Mouse (Mus musculus) hindbrain, embryonic 11.5 days (tissue): ENCODE data around the gene Mis18a. TPM values are rescaled to one million over a fixed set of nuclear protein-coding genes. Genes with fewer than 3 reads are reported as not detected.

Experiments used
- ATAC-seq: fragments of 200-750 bp; cut with Nextera tagmentation; 2 replicates; pipeline ENCODE4 v1.8.0; 2017; ENCODE audit warnings: mild to moderate bottlenecking, moderate TSS enrichment, moderate library complexity; ENCODE audit not compliant: low FRiP score
- DNase-seq: peaks from one replicate; pipeline ENCODE4 v3.0.0-alpha.2; 2015; ENCODE audit warnings: low spot score
- H3K27ac ChIP-seq: fragments of 300-500 bp; sonication (generic); 2 replicates; pipeline ENCODE4 v1.5.1; 2014; ENCODE audit warnings: mild to moderate bottlenecking, low read depth, low read length
- H3K27me3 ChIP-seq: fragments of 300-500 bp; sonication (generic); 2 replicates; pipeline ENCODE4 v1.6.1; 2014; ENCODE audit warnings: mild to moderate bottlenecking, low read length, moderate library complexity, mixed read lengths; ENCODE audit not compliant: control insufficient read depth, insufficient read depth
- H3K36me3 ChIP-seq: fragments of 300-500 bp; sonication (generic); 2 replicates; pipeline ENCODE4 v1.6.1; 2014; ENCODE audit warnings: mild to moderate bottlenecking, low read length, moderate library complexity, mixed read lengths; ENCODE audit not compliant: control insufficient read depth, insufficient read depth
- H3K4me1 ChIP-seq: fragments of 300-500 bp; sonication (generic); replicated peaks from 2 replicates; pipeline ENCODE4 v1.6.1; 2014; ENCODE audit warnings: low read length, mixed read lengths; ENCODE audit not compliant: control insufficient read depth, insufficient read depth
- H3K4me2 ChIP-seq: fragments of 300-500 bp; sonication (generic); replicated peaks from 2 replicates; pipeline ENCODE4 v1.6.1; 2014; ENCODE audit warnings: mild to moderate bottlenecking, low read depth, low read length
- H3K4me3 ChIP-seq: fragments of 300-500 bp; sonication (generic); 2 replicates; pipeline ENCODE4 v1.5.1; 2014; ENCODE audit warnings: low read depth, low read length
- H3K9ac ChIP-seq: fragments of 300-500 bp; sonication (generic); 2 replicates; pipeline ENCODE4 v1.6.1; 2014; ENCODE audit warnings: low read depth, low read length
- H3K9me3 ChIP-seq: fragments of 300-500 bp; sonication (generic); 2 replicates; pipeline ENCODE4 v1.6.1; 2016; ENCODE audit warnings: low read length; ENCODE audit not compliant: control insufficient read depth
- WGBS: fragments of 180-500 bp; shearing (Covaris S2); extraction: QIAGEN DNeasy Blood & Tissue Kit; methylation state at CpG from one replicate; pipeline ENCODE4 v1.1.7; 2014; 5-methylcytosine and 5-hydroxymethylcytosine counted together
- polyA plus RNA-seq: library from polyadenylated mRNA; unstranded; fragments of >200 nt; fragmentation: Nextera tagmentation; extraction: Ambion mirVana; gene quantifications from 2 replicates; pipeline ENCODE4 v1.2.1, GENCODE M21; 2014

Gene Mis18a
- polyA plus RNA-seq, 1 experiment from 2014 or later: 82.9 TPM

- Histone ChIP-seq H3K4me2 (peak overlapping the region; percentile 31), H3K4me3 (peak overlapping the region; percentile 14; the same call in 1 of the 2 replicates), H3K4me1 (0 out of 2 replicates have a peak, but pooled peaks cover 2% of the 10 kb centered on the region), H3K27ac (peak overlapping the region; percentile 53; the same call in 1 of the 2 replicates), H3K9me3 (no peaks in the 10 kb centered on the region), H3K36me3 (no peaks in the 10 kb centered on the region), H3K9ac (no peak overlapping the region), H3K27me3 (no peaks in the 10 kb centered on the region)
- ATAC-seq (no peak), DNase-seq (no peak)
- 78% methylated on average over 12 of the region's 12 CpGs for WGBS
Measured at GRCm38 (mm10) chr16:90710313-90710712, 16.9 kb downstream of the Mis18a start.

DNA sequence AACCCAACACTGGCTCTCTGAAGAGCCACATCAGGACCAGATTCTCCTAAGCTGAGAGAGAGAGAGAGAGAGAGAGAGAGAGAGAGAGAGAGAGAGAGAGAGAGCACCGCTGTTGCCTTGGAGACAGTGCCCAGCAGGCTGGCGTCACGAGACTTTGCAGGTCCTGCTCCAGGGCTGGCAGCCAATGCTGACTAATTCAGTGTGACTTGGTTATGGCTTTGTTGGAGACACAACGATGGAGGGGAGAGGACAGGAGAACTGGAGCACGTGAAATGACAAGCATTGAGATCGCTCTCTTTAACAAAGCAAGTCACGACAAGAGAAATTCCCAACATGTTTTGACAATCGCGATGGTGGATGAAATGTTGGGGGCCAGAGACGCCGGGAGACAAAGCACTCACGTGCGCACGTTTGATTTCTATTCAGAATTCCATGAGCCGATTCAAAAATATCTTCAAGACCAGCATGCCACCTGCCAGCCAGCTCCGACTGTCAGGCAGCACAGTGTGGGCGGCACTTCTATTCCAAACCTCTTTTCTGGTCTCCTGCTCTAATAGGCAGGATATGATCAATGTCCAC, 17.4 kb downstream of the Mis18a start:
- Histone ChIP-seq H3K27ac (peak overlapping the region; percentile 53), H3K36me3 (no peaks in the 10 kb centered on the region), H3K27me3 (no peaks in the 10 kb centered on the region), H3K9ac (peak overlapping the region; percentile 36; the same call in 1 of the 2 replicates), H3K4me3 (peak overlapping the region; percentile 14; the same call in 1 of the 2 replicates), H3K4me2 (peak overlapping the region; percentile 31), H3K9me3 (no peaks in the 10 kb centered on the region), H3K4me1 (0 out of 2 replicates have a peak, but pooled peaks cover 2% of the 10 kb centered on the region)
- ATAC-seq: peak; percentile 88
- WGBS: 36% methylated on average over 17 of the region's 17 CpGs
- peak; percentile 70 for DNase-seq

GRCm38 (mm10) chr16:90706279-90706678, 20.9 kb downstream of the Mis18a start:
- no peak overlapping the region for H3K27ac ChIP-seq
- ATAC-seq: no peak
- H3K9ac ChIP-seq: no peak overlapping the region
- no peak for DNase-seq
- no peaks in the 10 kb centered on the region for H3K4me1 ChIP-seq
- no peaks in the 10 kb centered on the region for H3K27me3 ChIP-seq
- no peak overlapping the region for H3K4me3 ChIP-seq
- H3K4me2 ChIP-seq: no peak overlapping the region
- H3K36me3 ChIP-seq: no peaks in the 10 kb centered on the region
- 43% methylated on average over 3 of the region's 3 CpGs for WGBS
- H3K9me3 ChIP-seq: no peaks in the 10 kb centered on the region

GRCm38 (mm10) chr16:90704161-90704825, 22.9 kb downstream of the Mis18a start:
- WGBS: 57% methylated on average over 12 of the region's 13 CpGs

GRCm38 (mm10) chr16:90703646-90704045, 23.6 kb downstream of the Mis18a start:
- 17% methylated on average over 1 of the region's 1 CpGs for WGBS
- Histone ChIP-seq H3K9ac (no peak overlapping the region), H3K4me2 (no peak overlapping the region), H3K27ac (no peak overlapping the region), H3K4me3 (no peak overlapping the region), H3K36me3 (no peaks in the 10 kb centered on the region), H3K27me3 (no peaks in the 10 kb centered on the region), H3K9me3 (no peaks in the 10 kb centered on the region), H3K4me1 (no peaks in the 10 kb centered on the region)
- DNase-seq: no peak
- no peak for ATAC-seq

More at GRCm38 (mm10) chr16:90704161-90704825, 22.9 kb downstream of the Mis18a start:
- Histone ChIP-seq H3K36me3 (no peaks in the 10 kb centered on the region), H3K4me3 (no peak overlapping the region), H3K9me3 (no peaks in the 10 kb centered on the region), H3K4me1 (no peaks in the 10 kb centered on the region), H3K27me3 (no peaks in the 10 kb centered on the region), H3K27ac (no peak overlapping the region), H3K9ac (no peak overlapping the region), H3K4me2 (no peak overlapping the region)
- DNase-seq: no peak
- no peak for ATAC-seq

DNA sequence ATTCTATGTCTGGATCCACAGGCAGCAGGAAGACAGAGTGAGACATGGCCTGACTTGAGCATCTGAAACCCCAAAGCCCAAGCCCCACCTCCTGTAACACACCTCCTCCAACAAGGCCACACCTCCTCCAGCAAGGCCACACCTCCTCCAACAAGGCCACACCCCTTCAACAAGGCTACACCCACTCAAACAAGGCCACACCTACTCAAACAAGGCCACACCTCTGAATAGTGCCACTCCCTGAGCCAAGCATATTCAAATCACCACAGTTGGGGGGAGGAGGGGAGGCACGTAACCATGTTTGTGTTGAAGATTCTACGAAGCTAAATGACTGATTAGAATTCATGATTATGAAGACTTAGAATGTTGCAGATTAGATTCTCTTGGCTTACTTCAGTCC, 25.7 kb downstream of the Mis18a start:
- no peak overlapping the region for H3K9ac ChIP-seq
- no peak for ATAC-seq
- H3K27ac ChIP-seq: no peak overlapping the region
- 97% methylated on average over 2 of the region's 2 CpGs for WGBS
- DNase-seq: no peak
- H3K4me2 ChIP-seq: no peak overlapping the region
- no peaks in the 10 kb centered on the region for H3K4me1 ChIP-seq
- no peak overlapping the region for H3K4me3 ChIP-seq
- no peaks in the 10 kb centered on the region for H3K36me3 ChIP-seq
- no peaks in the 10 kb centered on the region for H3K27me3 ChIP-seq
- no peaks in the 10 kb centered on the region for H3K9me3 ChIP-seq

DNA sequence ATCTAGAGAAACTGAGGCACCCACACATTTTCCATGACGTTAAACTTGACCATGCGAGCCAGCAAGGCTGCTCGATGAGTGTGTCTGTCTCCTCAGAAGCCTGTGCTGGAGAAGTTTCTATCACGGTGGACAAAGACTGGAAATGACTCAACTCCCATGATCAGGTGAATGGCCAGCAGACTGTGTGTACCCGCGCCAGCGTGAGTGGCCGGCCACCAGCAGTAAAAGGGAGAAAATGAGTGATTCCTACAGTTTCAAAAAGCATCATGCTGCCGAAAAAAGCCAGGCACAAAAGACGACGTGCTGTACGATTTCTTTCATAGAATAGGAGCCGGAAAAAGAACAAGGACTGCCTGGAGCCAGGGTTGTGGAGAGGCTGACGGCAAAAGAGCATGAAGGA, 27.8 kb downstream of the Mis18a start:
- DNase-seq (no peak), ATAC-seq (no peak)
- Histone ChIP-seq H3K4me2 (no peak overlapping the region), H3K9ac (no peak overlapping the region), H3K27me3 (no peaks in the 10 kb centered on the region), H3K4me3 (no peak overlapping the region), H3K36me3 (no peaks in the 10 kb centered on the region), H3K9me3 (no peaks in the 10 kb centered on the region), H3K27ac (no peak overlapping the region), H3K4me1 (no peaks in the 10 kb centered on the region)
- WGBS: 89% methylated on average over 14 of the region's 14 CpGs

DNA sequence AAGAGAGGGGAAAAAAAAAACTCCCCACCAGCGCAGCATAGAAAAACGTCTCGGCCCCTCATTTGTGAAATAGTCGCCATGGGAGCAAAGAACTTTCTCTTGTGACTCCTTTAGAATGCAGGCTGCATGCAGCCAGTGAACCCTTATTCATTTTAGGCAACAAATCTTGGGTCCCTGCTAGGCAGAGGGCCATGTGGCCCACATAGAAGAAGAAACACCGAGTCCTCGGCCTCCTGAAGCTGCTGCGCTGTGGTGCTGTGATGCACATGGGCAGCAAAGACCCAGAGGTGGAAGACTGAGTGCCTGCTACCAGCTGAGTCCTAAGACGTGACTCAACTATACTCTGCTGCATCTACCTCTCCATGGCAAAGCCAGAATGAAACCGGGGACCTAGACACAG, 30.9 kb downstream of the Mis18a start:
- ATAC-seq (no peak), DNase-seq (no peak)
- Histone ChIP-seq H3K4me1 (no peaks in the 10 kb centered on the region), H3K27me3 (no peaks in the 10 kb centered on the region), H3K9ac (no peak overlapping the region), H3K36me3 (no peaks in the 10 kb centered on the region), H3K9me3 (no peaks in the 10 kb centered on the region), H3K27ac (no peak overlapping the region), H3K4me3 (no peak overlapping the region), H3K4me2 (no peak overlapping the region)
- 79% methylated on average over 9 of the region's 9 CpGs for WGBS

GRCm38 (mm10) chr16:90695121-90695520, 32.1 kb downstream of the Mis18a start:
- H3K36me3 ChIP-seq: no peaks in the 10 kb centered on the region
- no peak for ATAC-seq

More at GRCm38 (mm10) chr16:90695121-90695520, 32.1 kb downstream of the Mis18a start:
- H3K27me3 ChIP-seq: no peaks in the 10 kb centered on the region
- 81% methylated on average over 10 of the region's 10 CpGs for WGBS
- no peak overlapping the region for H3K4me3 ChIP-seq
- H3K4me2 ChIP-seq: no peak overlapping the region
- no peak for DNase-seq
- H3K9ac ChIP-seq: no peak overlapping the region
- no peaks in the 10 kb centered on the region for H3K4me1 ChIP-seq
- H3K9me3 ChIP-seq: no peaks in the 10 kb centered on the region
- no peak overlapping the region for H3K27ac ChIP-seq
